Mouse (Mus musculus): Measurements from ENCODE around the gene Unc13d.

DNA sequence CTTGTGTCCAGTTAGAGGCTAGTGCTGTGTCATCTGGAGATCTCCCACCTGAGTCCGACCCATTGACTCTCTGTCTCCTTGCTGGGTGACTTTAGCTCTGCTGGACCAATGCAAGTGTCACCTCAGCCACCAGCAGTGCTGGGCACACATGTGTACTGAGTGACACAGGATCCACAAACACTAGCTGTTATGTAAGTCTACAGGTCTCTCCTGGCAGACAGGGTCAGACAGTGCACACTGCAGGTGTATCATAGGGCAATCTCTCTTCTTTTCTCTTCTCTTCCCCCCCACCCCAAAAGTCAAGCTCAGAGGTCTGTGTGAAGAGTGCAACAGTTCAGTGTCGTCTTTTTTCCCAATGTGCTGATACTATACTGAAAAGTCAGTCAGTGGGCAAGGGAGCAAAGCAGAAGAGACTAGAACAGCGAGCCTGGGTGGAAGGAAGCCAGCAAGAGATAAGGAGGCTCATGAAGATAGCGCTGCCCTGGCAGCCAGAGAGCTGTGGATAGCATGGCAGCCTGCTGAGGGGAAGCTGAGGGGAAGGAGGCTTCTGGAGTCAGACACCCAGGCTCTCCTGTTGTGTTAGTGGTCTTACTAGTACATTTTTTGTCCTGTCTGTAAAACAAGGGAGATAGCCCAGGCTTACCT lies 20.4 kb downstream of the Unc13d start:
- TF ChIP-seq CTCF (IDR thresholded peaks at IDR 0.05; ENCODE audit: extremely low read depth, insufficient read length, insufficient replicate concordance, low read depth, low read length) (no peak), POLR2A (IDR thresholded peaks at IDR 0.05; ENCODE audit: low read depth, low read length) (no peak)
